Mouse (Mus musculus) liver, embryonic 16.5 days (tissue): ENCODE measurements around the gene Tmem198. TPM values are rescaled to one million over a fixed set of nuclear protein-coding genes. Genes with fewer than 3 reads are reported as not detected.

ENCODE experiments used
- polyA plus RNA-seq: library from polyadenylated mRNA; unstranded; fragments of >200 nt; fragmentation: Nextera tagmentation; extraction: Ambion mirVana; gene quantifications from 2 replicates; pipeline ENCODE4 v1.2.1, GENCODE M21; 2015

The Tmem198 gene
- polyA plus RNA-seq, 1 experiment from 2014 or later = 0.06 TPM

Other genes with a start within 250 kb of the Tmem198 start
- 0.25 TPM in 1 of 2 replicates, not detected in the other for gene A630095N17Rik, start 247.4 kb upstream of the Tmem198 start, polyA plus RNA-seq
- gene Dnajb2, start 243.1 kb upstream of the Tmem198 start, polyA plus RNA-seq = 33.8 and 33.9 TPM in 2 replicates
- 0.04 and 0.11 TPM in 2 replicates for gene Ptprn, start 215.0 kb upstream of the Tmem198 start, polyA plus RNA-seq
- 0.15 TPM in 1 of 2 replicates, not detected in the other for gene Resp18, start 201.1 kb upstream of the Tmem198 start, polyA plus RNA-seq
- gene Dnpep, start 161.5 kb upstream of the Tmem198 start, polyA plus RNA-seq = 52.4 and 52.7 TPM in 2 replicates
- gene Des, start 119.2 kb upstream of the Tmem198 start, polyA plus RNA-seq = 7.2 and 13.9 TPM in 2 replicates
- gene Speg, start 104.2 kb upstream of the Tmem198 start, polyA plus RNA-seq = 7.6 and 8.0 TPM in 2 replicates
- 32.5 and 35.7 TPM in 2 replicates for gene Gmppa, start 43.6 kb upstream of the Tmem198 start, polyA plus RNA-seq
- 0.06 TPM in 1 of 2 replicates, not detected in the other for gene Asic4, start 29.1 kb upstream of the Tmem198 start, polyA plus RNA-seq
- 2.6 and 3.1 TPM in 2 replicates for gene Chpf, start 225 bp upstream of the Tmem198 start, polyA plus RNA-seq
- gene Obsl1, start 26.9 kb downstream of the Tmem198 start, polyA plus RNA-seq = 4.0 and 6.3 TPM in 2 replicates
- 0.63 and 0.90 TPM in 2 replicates for gene Inha, start 27.5 kb downstream of the Tmem198 start, polyA plus RNA-seq
- 4.9 and 5.7 TPM in 2 replicates for gene Stk11ip, start 42.0 kb downstream of the Tmem198 start, polyA plus RNA-seq
- 0.71 and 1.1 TPM in 2 replicates for gene Slc4a3, start 66.7 kb downstream of the Tmem198 start, polyA plus RNA-seq